Comparison of ENCODE assay signal across 12 mouse cellular contexts in the genomic region with DNA sequence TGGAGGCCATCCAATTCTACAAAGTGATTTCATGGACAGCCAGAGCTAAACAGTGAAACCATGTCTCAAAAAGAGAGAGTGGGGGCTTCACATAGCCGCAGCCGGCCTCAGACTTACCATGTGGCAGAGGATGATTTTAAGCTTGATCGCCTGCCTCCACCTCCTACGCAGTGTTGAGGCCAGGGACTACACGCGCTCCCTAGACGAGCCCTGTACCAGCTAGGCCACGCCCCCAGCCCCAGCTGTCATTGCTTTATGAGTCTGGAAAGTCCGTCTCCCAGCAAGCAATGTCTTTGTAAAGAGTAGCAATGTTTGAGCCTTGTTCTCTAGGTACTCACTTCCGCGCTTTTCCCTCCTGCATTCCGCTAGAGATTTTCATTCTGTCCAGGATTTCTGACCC. TPM values are rescaled to one million over a fixed set of nuclear protein-coding genes. Genes with fewer than 3 reads are reported as not detected.
DNase-seq lines count a peak whose midpoint lies in the region; ATAC-seq and TF ChIP-seq lines count a peak whose summit lies in the region.
"Had no signal": no experiment of that assay in that cellular context is flagged by ENCODE, and none has a peak within 500 bp of the region (broad histone marks: within the 10 kb centered on the region; RNA-seq: fewer than 3 reads in every experiment).

No protein-coding gene starts in this region.

- peak; percentile 70; the same call in 1 of the 2 replicates for ATAC-seq in kidney, embryonic 16.5 days (ENCODE audit: low FRiP score, low TSS enrichment)
- ATAC-seq in limb, embryonic 14.5 days (ENCODE audit: low FRiP score, low read depth), result no peak
- ATAC-seq: forebrain, postnatal 0 days; intestine, embryonic 16.5 days; lung, postnatal 0 days had no signal

- no peak overlapping the region for H3K4me2 ChIP-seq in kidney, embryonic 16.5 days (replicated peaks; ENCODE audit: low read depth, low read length)
- no peak overlapping the region for H3K4me2 ChIP-seq in limb, embryonic 14.5 days (replicated peaks; ENCODE audit: low read depth, low read length, severe bottlenecking)

- peaks cover 4% of the 10 kb centered on the region for H3K9me3 ChIP-seq in kidney, embryonic 16.5 days (ENCODE audit: low read length)
- H3K9me3 ChIP-seq in limb, embryonic 14.5 days (ENCODE audit: control insufficient read depth, low read length), result peaks cover 4% of the 10 kb centered on the region
- H3K9me3 ChIP-seq: heart, embryonic 10.5 days had no signal

- no peak overlapping the region for H3K9ac ChIP-seq in kidney, embryonic 16.5 days (replicated peaks; ENCODE audit: low read length)
- no peak overlapping the region for H3K9ac ChIP-seq in limb, embryonic 14.5 days (ENCODE audit: low read depth, low read length, severe bottlenecking)
- H3K9ac ChIP-seq: forebrain, postnatal 0 days had no signal

- no peak for TF ChIP-seq CTCF in kidney, adult 2 months (conservative IDR thresholded peaks at IDR 0.05; ENCODE audit: insufficient read depth, insufficient read length, low read depth, low read length)

- WGBS in kidney, embryonic 16.5 days, result 45% methylated on average over 12 of the region's 12 CpGs
- WGBS in kidney, adult 2 months, result 28% methylated on average over 12 of the region's 12 CpGs
- 59% methylated on average over 12 of the region's 12 CpGs for WGBS in limb, embryonic 14.5 days

- peaks cover 6% of the 10 kb centered on the region for H3K4me1 ChIP-seq in kidney, embryonic 16.5 days (ENCODE audit: insufficient read depth, low read length)
- no peaks in the 10 kb centered on the region for H3K4me1 ChIP-seq in kidney, adult 2 months (ENCODE audit: control insufficient read depth, insufficient read depth, low read length)
- no peaks in the 10 kb centered on the region for H3K4me1 ChIP-seq in limb, embryonic 14.5 days (ENCODE audit: control insufficient read depth, insufficient read depth, low read length)
- H3K4me1 ChIP-seq: heart, embryonic 10.5 days had no signal

- H3K27ac ChIP-seq in kidney, embryonic 16.5 days (ENCODE audit: low read length), result no peak overlapping the region
- no peak overlapping the region for H3K27ac ChIP-seq in kidney, adult 2 months (ENCODE audit: insufficient read depth, low read depth, low read length)
- no peak overlapping the region for H3K27ac ChIP-seq in limb, embryonic 14.5 days (replicated peaks; ENCODE audit: low read depth, low read length)
- H3K27ac ChIP-seq: heart, embryonic 10.5 days had no signal

- TF ChIP-seq POLR2A in kidney, adult 2 months (IDR thresholded peaks at IDR 0.05; ENCODE audit: low read depth, low read length), result no peak
- no peak for TF ChIP-seq POLR2A in limb, embryonic 14.5 days (IDR thresholded peaks at IDR 0.05; ENCODE audit: borderline replicate concordance, extremely low read depth, insufficient read depth, insufficient read length)

- DNase-seq in adrenal gland, postnatal 14 days, result peak; percentile 14
- DNase-seq in adrenal gland, adult 18-20 months (ENCODE audit: low spot score in 2 of 2), result no peak
- no peak for DNase-seq in kidney, adult 2 months
- peak; percentile 75 for DNase-seq in ZHBTc4 (ENCODE audit: low read depth, low spot score)
- peak; percentile 49 for DNase-seq in limb, embryonic 14.5 days (ENCODE audit: low spot score)
- DNase-seq in spleen, postnatal 14 days (ENCODE audit: low spot score in 2 of 2), result no peak
- no peak for DNase-seq in left cerebral cortex, adult 8-10 months (ENCODE audit: low spot score in 2 of 2)
- DNase-seq: forebrain, postnatal 0 days had no signal

- no peaks in the 10 kb centered on the region for H3K27me3 ChIP-seq in kidney, embryonic 16.5 days (ENCODE audit: insufficient read depth, low read length)
- H3K27me3 ChIP-seq in kidney, adult 2 months (replicated peaks; ENCODE audit: control insufficient read depth, insufficient read depth, low read length), result no peaks in the 10 kb centered on the region
- no peaks in the 10 kb centered on the region for H3K27me3 ChIP-seq in limb, embryonic 14.5 days (ENCODE audit: control insufficient read depth, insufficient read depth, low read length)

- H3K36me3 ChIP-seq in kidney, embryonic 16.5 days (ENCODE audit: insufficient read depth, low read length), result no peaks in the 10 kb centered on the region
- H3K36me3 ChIP-seq in kidney, adult 2 months (ENCODE audit: control insufficient read depth, insufficient read depth, low read length), result no peaks in the 10 kb centered on the region
- H3K36me3 ChIP-seq in limb, embryonic 14.5 days (ENCODE audit: control insufficient read depth, insufficient read depth, low read length), result no peaks in the 10 kb centered on the region
- H3K36me3 ChIP-seq: heart, embryonic 10.5 days had no signal

- H3K4me3 ChIP-seq in kidney, embryonic 16.5 days (ENCODE audit: low read length), result no peak overlapping the region
- H3K4me3 ChIP-seq in kidney, adult 2 months (ENCODE audit: insufficient read depth, low read depth, low read length), result no peak overlapping the region
- H3K4me3 ChIP-seq in limb, embryonic 14.5 days (replicated peaks; ENCODE audit: low read length), result no peak overlapping the region
- H3K4me3 ChIP-seq: heart, embryonic 10.5 days had no signal

RNA-seq across cellular contexts. Expression of a gene that starts 46.2 kb away (rescaled TPM):
- total RNA-seq in adrenal gland, postnatal 14 days (2021), result 21.0 and 23.4 TPM in 2 replicates
- 10 to 100 TPM; 17.9 to 19.8 TPM for total RNA-seq in adrenal gland, adult 18-20 months (2021)
- 31.4 and 35.8 TPM in 2 replicates for polyA plus RNA-seq in kidney, embryonic 16.5 days (2015; fragmentation: Nextera tagmentation; extraction: Ambion mirVana)
- 8.0 and 8.5 TPM in 2 replicates for polyA plus RNA-seq in kidney, adult 2 months (2012; rRNA removed)
- 20.8 and 26.8 TPM in 2 replicates for polyA plus RNA-seq in limb, embryonic 14.5 days (2012; rRNA removed)
- polyA plus RNA-seq in limb, embryonic 14.5 days (2014; fragmentation: Nextera tagmentation; extraction: Ambion mirVana), result 24.5 and 28.3 TPM in 2 replicates
- total RNA-seq in left cerebral cortex, adult 8-10 months (2022), result 10 to 100 TPM; 16.9 to 27.8 (median 21.4) TPM

Comparison
In these comparisons a context has a peak if more than half of its experiments do, and no peak if none do; other contexts are left out.
1. DNase-seq: peak in adrenal gland, postnatal 14 days (single experiment), ZHBTc4 (single experiment) and limb, embryonic 14.5 days (single experiment); none in adrenal gland, adult 18-20 months (0 of 2), kidney, adult 2 months (single experiment), spleen, postnatal 14 days (0 of 2) and left cerebral cortex, adult 8-10 months (0 of 2).